Mouse (Mus musculus) ZHBTc4 (cell line): ENCODE results near the gene Khdrbs1.

ENCODE experiments used
- DNase-seq: peaks from one replicate; pipeline ENCODE4 v3.0.0-alpha.2; 2011; ENCODE audit warnings: low read depth, low spot score

Khdrbs1 gene

GRCm38 (mm10) chr4:129672878-129673449 is 69.1 kb downstream of the Khdrbs1 start:
- no peak for DNase-seq

- peak; percentile 96 for DNase-seq
These were observed 69.8 kb downstream of the Khdrbs1 start, which contains the start of gene Kpna6 for GRCm38 (mm10) chr4:129672083-129672877. Gene Kpna6 (minus strand): TSS chr4:129672767.

- DNase-seq = peak; percentile 74
These were observed 70.5 kb downstream of the Khdrbs1 start for GRCm38 (mm10) chr4:129671491-129672082.

GRCm38 (mm10) chr4:129662255-129662813 is 79.8 kb downstream of the Khdrbs1 start:
- DNase-seq = no peak

- no peak for DNase-seq
These were observed 80.5 kb downstream of the Khdrbs1 start for GRCm38 (mm10) chr4:129661584-129661983.

- no peak for DNase-seq
These were observed 87.3 kb downstream of the Khdrbs1 start for GRCm38 (mm10) chr4:129654770-129655169.
